Mouse (Mus musculus): Measurements from ENCODE around the gene Dyrk1a. TPM values are rescaled to one million over a fixed set of nuclear protein-coding genes. Genes with fewer than 3 reads are reported as not detected.

The Dyrk1a gene
- total and polyA plus RNA-seq, 3 experiments, result 28.2 to 80.5 (median 74.0) TPM

- no peak overlapping the region for H3K4me3 ChIP-seq
- H3K27ac ChIP-seq, result peak overlapping the region; percentile 83; the same call in 1 of the 2 replicates
- H3K4me1 ChIP-seq (ENCODE audit: control insufficient read depth, insufficient read depth, low read length), result peaks cover 9% of the 10 kb centered on the region
- H3K36me3 ChIP-seq (ENCODE audit: control insufficient read depth, insufficient read depth, low read length), result peaks cover 4% of the 10 kb centered on the region; the same call in 1 of the 2 replicates
- H3K79me2 ChIP-seq (replicated peaks; ENCODE audit: control insufficient read depth, insufficient read depth, low read length), result no peaks in the 10 kb centered on the region
- no peak overlapping the region for H3K9ac ChIP-seq (ENCODE audit: low read depth, low read length)
- 73% methylated on average over 5 of the region's 5 CpGs for WGBS
- no peak for TF ChIP-seq CTCF (IDR thresholded peaks at IDR 0.05)
- no peak for TF ChIP-seq POLR2A (IDR thresholded peaks at IDR 0.05; ENCODE audit: insufficient read depth, low read depth, low read length)
- no peak for TF ChIP-seq EP300 (IDR thresholded peaks at IDR 0.05; ENCODE audit: insufficient read depth, low read depth, low read length)
- no peak for DNase-seq
- H3K27me3 ChIP-seq (ENCODE audit: control insufficient read depth, insufficient read depth, low read length), result no peaks in the 10 kb centered on the region
- intact Hi-C loops (cut with DNase I), result no loop called here
These were observed 34.1 kb upstream of the Dyrk1a start for GRCm38 (mm10) chr16:94535716-94536115.

GRCm38 (mm10) chr16:94536417-94537158 lies 33.2 kb upstream of the Dyrk1a start:
- Histone ChIP-seq H3K9ac (ENCODE audit: low read depth, low read length) (0 out of 2 replicates have a peak overlapping the region, but pooled peaks have one; percentile 11), H3K79me2 (replicated peaks; ENCODE audit: control insufficient read depth, insufficient read depth, low read length) (no peaks in the 10 kb centered on the region), H3K27me3 (ENCODE audit: control insufficient read depth, insufficient read depth, low read length) (no peaks in the 10 kb centered on the region), H3K4me3 (peak overlapping the region; percentile 26), H3K36me3 (ENCODE audit: control insufficient read depth, insufficient read depth, low read length) (peaks cover 4% of the 10 kb centered on the region; the same call in 1 of the 2 replicates), H3K27ac (peak overlapping the region; percentile 83), H3K4me1 (ENCODE audit: control insufficient read depth, insufficient read depth, low read length) (peaks cover 9% of the 10 kb centered on the region)
- peak; percentile 66 to 80 for DNase-seq
- WGBS, result 56% methylated on average over 7 of the region's 7 CpGs
- intact Hi-C loops (cut with DNase I), result no loop called here
- no peak for TF ChIP-seq EP300 (IDR thresholded peaks at IDR 0.05; ENCODE audit: insufficient read depth, low read depth, low read length)
- TF ChIP-seq CTCF (IDR thresholded peaks at IDR 0.05), result no peak
- TF ChIP-seq POLR2A (IDR thresholded peaks at IDR 0.05; ENCODE audit: insufficient read depth, low read depth, low read length), result no peak

- peaks cover 9% of the 10 kb centered on the region for H3K4me1 ChIP-seq (ENCODE audit: control insufficient read depth, insufficient read depth, low read length)
- no peaks in the 10 kb centered on the region for H3K79me2 ChIP-seq (replicated peaks; ENCODE audit: control insufficient read depth, insufficient read depth, low read length)
- H3K27me3 ChIP-seq (ENCODE audit: control insufficient read depth, insufficient read depth, low read length), result no peaks in the 10 kb centered on the region
- intact Hi-C loops (cut with DNase I), result no loop called here
- peaks cover 4% of the 10 kb centered on the region; the same call in 1 of the 2 replicates for H3K36me3 ChIP-seq (ENCODE audit: control insufficient read depth, insufficient read depth, low read length)
- peak overlapping the region; percentile 26 for H3K4me3 ChIP-seq
- 15% methylated on average over 9 of the region's 9 CpGs for WGBS
- H3K27ac ChIP-seq, result peak overlapping the region; percentile 83
- TF ChIP-seq POLR2A (IDR thresholded peaks at IDR 0.05; ENCODE audit: insufficient read depth, low read depth, low read length) (no peak), CTCF (IDR thresholded peaks at IDR 0.05) (no peak), EP300 (IDR thresholded peaks at IDR 0.05; ENCODE audit: insufficient read depth, low read depth, low read length) (no peak)
- H3K9ac ChIP-seq (ENCODE audit: low read depth, low read length), result peak overlapping the region; percentile 39
- DNase-seq, result peak; percentile 62 to 70
These were observed 32.7 kb upstream of the Dyrk1a start for GRCm38 (mm10) chr16:94537159-94537527.

- H3K9ac ChIP-seq (ENCODE audit: low read depth, low read length), result no peak overlapping the region
- H3K27me3 ChIP-seq (ENCODE audit: control insufficient read depth, insufficient read depth, low read length), result no peaks in the 10 kb centered on the region
- no peak for TF ChIP-seq CTCF (IDR thresholded peaks at IDR 0.05)
- no peak for TF ChIP-seq POLR2A (IDR thresholded peaks at IDR 0.05; ENCODE audit: insufficient read depth, low read depth, low read length)
- TF ChIP-seq EP300 (IDR thresholded peaks at IDR 0.05; ENCODE audit: insufficient read depth, low read depth, low read length), result no peak
- DNase-seq, result no peak
- peaks cover 4% of the 10 kb centered on the region; the same call in 1 of the 2 replicates for H3K36me3 ChIP-seq (ENCODE audit: control insufficient read depth, insufficient read depth, low read length)
- peaks cover 10% of the 10 kb centered on the region for H3K4me1 ChIP-seq (ENCODE audit: control insufficient read depth, insufficient read depth, low read length)
- no peaks in the 10 kb centered on the region for H3K79me2 ChIP-seq (replicated peaks; ENCODE audit: control insufficient read depth, insufficient read depth, low read length)
- H3K27ac ChIP-seq, result no peak overlapping the region
- intact Hi-C loops (cut with DNase I), result no loop called here
- H3K4me3 ChIP-seq, result no peak overlapping the region
- WGBS, result 93% methylated on average over 9 of the region's 9 CpGs
These were observed 29.7 kb upstream of the Dyrk1a start for GRCm38 (mm10) chr16:94540140-94540539.

- intact Hi-C loops (cut with DNase I), result no loop called here
- no peaks in the 10 kb centered on the region for H3K36me3 ChIP-seq (ENCODE audit: control insufficient read depth, insufficient read depth, low read length)
- TF ChIP-seq CTCF (IDR thresholded peaks at IDR 0.05), result no peak
- no peak for TF ChIP-seq POLR2A (IDR thresholded peaks at IDR 0.05; ENCODE audit: insufficient read depth, low read depth, low read length)
- TF ChIP-seq EP300 (IDR thresholded peaks at IDR 0.05; ENCODE audit: insufficient read depth, low read depth, low read length), result no peak
- peaks cover 3% of the 10 kb centered on the region for H3K4me1 ChIP-seq (ENCODE audit: control insufficient read depth, insufficient read depth, low read length)
- no peak overlapping the region for H3K4me3 ChIP-seq
- H3K9ac ChIP-seq (ENCODE audit: low read depth, low read length), result no peak overlapping the region
- no peak for DNase-seq
- WGBS, result 94% methylated on average over 8 of the region's 8 CpGs
- no peak overlapping the region for H3K27ac ChIP-seq
- no peaks in the 10 kb centered on the region for H3K27me3 ChIP-seq (ENCODE audit: control insufficient read depth, insufficient read depth, low read length)
- H3K79me2 ChIP-seq (replicated peaks; ENCODE audit: control insufficient read depth, insufficient read depth, low read length), result no peaks in the 10 kb centered on the region
These were observed 26.9 kb upstream of the Dyrk1a start for GRCm38 (mm10) chr16:94542898-94543297.

GRCm38 (mm10) chr16:94544540-94545105 lies 25.2 kb upstream of the Dyrk1a start:
- peak overlapping the region; percentile 30; the same call in 1 of the 2 replicates for H3K9ac ChIP-seq (ENCODE audit: low read depth, low read length)
- H3K27ac ChIP-seq, result peak overlapping the region; percentile 91
- H3K27me3 ChIP-seq (ENCODE audit: control insufficient read depth, insufficient read depth, low read length), result no peaks in the 10 kb centered on the region
- DNase-seq, result peak; percentile 46 to 54
- peaks cover 3% of the 10 kb centered on the region for H3K4me1 ChIP-seq (ENCODE audit: control insufficient read depth, insufficient read depth, low read length)
- no peak for TF ChIP-seq CTCF (IDR thresholded peaks at IDR 0.05)
- 0 out of 2 replicates have a peak, but pooled peaks have one; percentile 31 for TF ChIP-seq EP300 (IDR thresholded peaks at IDR 0.05; ENCODE audit: insufficient read depth, low read depth, low read length)
- TF ChIP-seq POLR2A (IDR thresholded peaks at IDR 0.05; ENCODE audit: insufficient read depth, low read depth, low read length), result peak; percentile 37; the same call in 1 of the 2 replicates
- 2% methylated on average over 11 of the region's 11 CpGs for WGBS
- H3K36me3 ChIP-seq (ENCODE audit: control insufficient read depth, insufficient read depth, low read length), result no peaks in the 10 kb centered on the region
- no peaks in the 10 kb centered on the region for H3K79me2 ChIP-seq (replicated peaks; ENCODE audit: control insufficient read depth, insufficient read depth, low read length)
- H3K4me3 ChIP-seq, result no peak overlapping the region
- intact Hi-C loops (cut with DNase I), result no loop called here

Data from heart, adult 2 months (tissue).